Mouse (Mus musculus): Measurements from ENCODE around the gene Nid1. TPM values are rescaled to one million over a fixed set of nuclear protein-coding genes. Genes with fewer than 3 reads are reported as not detected.

The Nid1 gene
- total RNA-seq, 2 experiments from 2014 or later: not detected

GRCm38 (mm10) chr13:13484883-13485282 is 47.5 kb downstream of the Nid1 start:
- ATAC-seq (replicated peaks; ENCODE audit: low FRiP score, poor library complexity, severe bottlenecking): no peak

- ATAC-seq (replicated peaks; ENCODE audit: low FRiP score, poor library complexity, severe bottlenecking): no peak
Measured at GRCm38 (mm10) chr13:13485682-13486081, 48.3 kb downstream of the Nid1 start.

GRCm38 (mm10) chr13:13487851-13488250 is 50.5 kb downstream of the Nid1 start:
- ATAC-seq (replicated peaks; ENCODE audit: low FRiP score, poor library complexity, severe bottlenecking): no peak

- no peak for ATAC-seq (replicated peaks; ENCODE audit: low FRiP score, poor library complexity, severe bottlenecking)
Measured at GRCm38 (mm10) chr13:13489861-13490260, 52.5 kb downstream of the Nid1 start.

GRCm38 (mm10) chr13:13492151-13492550 is 54.8 kb downstream of the Nid1 start:
- no peak for ATAC-seq (replicated peaks; ENCODE audit: low FRiP score, poor library complexity, severe bottlenecking)

GRCm38 (mm10) chr13:13493517-13493916 is 56.2 kb downstream of the Nid1 start:
- no peak for ATAC-seq (replicated peaks; ENCODE audit: low FRiP score, poor library complexity, severe bottlenecking)

GRCm38 (mm10) chr13:13498022-13498421 is 60.7 kb downstream of the Nid1 start:
- ATAC-seq (replicated peaks; ENCODE audit: low FRiP score, poor library complexity, severe bottlenecking): no peak

- no peak for ATAC-seq (replicated peaks; ENCODE audit: low FRiP score, poor library complexity, severe bottlenecking)
Measured at GRCm38 (mm10) chr13:13502406-13502805, 65.1 kb downstream of the Nid1 start.

- no peak for ATAC-seq (replicated peaks; ENCODE audit: low FRiP score, poor library complexity, severe bottlenecking)
Measured at GRCm38 (mm10) chr13:13503695-13504386, 66.5 kb downstream of the Nid1 start.

- ATAC-seq (replicated peaks; ENCODE audit: low FRiP score, poor library complexity, severe bottlenecking): no peak
Measured at GRCm38 (mm10) chr13:13505063-13505462, 67.7 kb downstream of the Nid1 start.

- ATAC-seq (replicated peaks; ENCODE audit: low FRiP score, poor library complexity, severe bottlenecking): no peak
Measured at GRCm38 (mm10) chr13:13506556-13506955, 69.2 kb downstream of the Nid1 start.

- ATAC-seq (replicated peaks; ENCODE audit: low FRiP score, poor library complexity, severe bottlenecking): no peak
Measured at GRCm38 (mm10) chr13:13514861-13515260, 77.5 kb downstream of the Nid1 start.

GRCm38 (mm10) chr13:13516376-13517225 is 79.2 kb downstream of the Nid1 start:
- ATAC-seq (replicated peaks; ENCODE audit: low FRiP score, poor library complexity, severe bottlenecking): no peak

GRCm38 (mm10) chr13:13518114-13518513 is 80.8 kb downstream of the Nid1 start:
- no peak for ATAC-seq (replicated peaks; ENCODE audit: low FRiP score, poor library complexity, severe bottlenecking)

GRCm38 (mm10) chr13:13520436-13520835 is 83.1 kb downstream of the Nid1 start:
- ATAC-seq (replicated peaks; ENCODE audit: low FRiP score, poor library complexity, severe bottlenecking): no peak

GRCm38 (mm10) chr13:13523625-13524584 is 86.6 kb downstream of the Nid1 start:
- ATAC-seq (replicated peaks; ENCODE audit: low FRiP score, poor library complexity, severe bottlenecking): no peak

GRCm38 (mm10) chr13:13525205-13525604 is 87.9 kb downstream of the Nid1 start:
- no peak for ATAC-seq (replicated peaks; ENCODE audit: low FRiP score, poor library complexity, severe bottlenecking)

- no peak for ATAC-seq (replicated peaks; ENCODE audit: low FRiP score, poor library complexity, severe bottlenecking)
Measured at GRCm38 (mm10) chr13:13525877-13526276, 88.5 kb downstream of the Nid1 start.

- no peak for ATAC-seq (replicated peaks; ENCODE audit: low FRiP score, poor library complexity, severe bottlenecking)
Measured at GRCm38 (mm10) chr13:13529115-13529542, 91.8 kb downstream of the Nid1 start.

GRCm38 (mm10) chr13:13530913-13531312 is 93.6 kb downstream of the Nid1 start:
- no peak for ATAC-seq (replicated peaks; ENCODE audit: low FRiP score, poor library complexity, severe bottlenecking)

All from erythroid progenitor cell, adult 5-6 weeks (primary cell).